Mouse (Mus musculus): ENCODE measurements around the gene Fam131c. TPM values are rescaled to one million over a fixed set of nuclear protein-coding genes. Genes with fewer than 3 reads are reported as not detected.
A peak's percentile ranks its signal among the peaks of the same experiment; 100 is the strongest.

The Fam131c gene
- polyA plus RNA-seq, 1 experiment from 2014 or later: 42.5 TPM

GRCm38 (mm10) chr4:141419398-141420191 lies 51.6 kb downstream of the Fam131c start:
- Histone ChIP-seq H3K9me3 (no peaks in the 10 kb centered on the region), H3K9ac (no peak overlapping the region), H3K36me3 (no peaks in the 10 kb centered on the region), H3K27me3 (0 out of 2 replicates have a peak, but pooled peaks cover 3% of the 10 kb centered on the region), H3K4me3 (no peak overlapping the region), H3K4me1 (replicated peaks) (0 out of 2 replicates have a peak, but pooled peaks cover 4% of the 10 kb centered on the region), H3K27ac (replicated peaks) (no peak overlapping the region), H3K4me2 (no peak overlapping the region)
- ATAC-seq (ENCODE audit: low FRiP score, low read depth): no peak
- WGBS: 69% methylated on average over 27 of the region's 27 CpGs

GRCm38 (mm10) chr4:141420192-141420829 lies 52.3 kb downstream of the Fam131c start, which contains the start of gene Hspb7:
Gene Hspb7, plus strand, starts transcription at chr4:141420779.
- Histone ChIP-seq H3K27me3 (0 out of 2 replicates have a peak, but pooled peaks cover 6% of the 10 kb centered on the region), H3K9me3 (no peaks in the 10 kb centered on the region), H3K27ac (replicated peaks) (no peak within 1 kb of the TSS), H3K36me3 (no peaks in the 10 kb centered on the region), H3K4me2 (no peak within 1 kb of the TSS), H3K4me3 (no peak within 1 kb of the TSS), H3K4me1 (replicated peaks) (peaks cover 10% of the 10 kb centered on the region), H3K9ac (no peak within 1 kb of the TSS)
- WGBS: 65% methylated on average over 9 of the region's 9 CpGs
- no peak for ATAC-seq (ENCODE audit: low FRiP score, low read depth)

DNA sequence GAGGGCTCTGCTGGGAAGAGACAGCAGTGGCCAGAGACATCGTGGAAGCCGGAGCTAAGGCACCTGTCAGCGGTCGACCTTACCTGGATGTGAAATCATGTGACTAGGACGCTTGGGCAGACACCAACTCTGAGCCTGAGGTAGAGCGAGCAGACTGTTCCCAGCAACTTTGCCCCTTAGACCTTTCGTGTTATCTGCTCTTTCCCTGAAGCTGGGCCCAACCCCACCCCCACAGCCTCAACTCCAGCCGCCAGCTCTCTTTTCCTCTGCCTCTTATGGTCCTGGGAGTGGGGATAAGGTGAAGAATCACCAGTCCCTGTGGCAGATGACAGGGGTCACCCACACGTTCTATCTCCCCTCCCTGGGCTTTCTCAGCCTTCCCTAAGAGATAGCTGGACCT lies 52.9 kb downstream of the Fam131c start:
- Histone ChIP-seq H3K4me1 (replicated peaks) (peaks cover 15% of the 10 kb centered on the region), H3K4me3 (no peak overlapping the region), H3K9me3 (no peaks in the 10 kb centered on the region), H3K27ac (replicated peaks) (no peak overlapping the region), H3K9ac (no peak overlapping the region), H3K27me3 (0 out of 2 replicates have a peak, but pooled peaks cover 6% of the 10 kb centered on the region), H3K36me3 (no peaks in the 10 kb centered on the region), H3K4me2 (no peak overlapping the region)
- 60% methylated on average over 9 of the region's 9 CpGs for WGBS
- ATAC-seq (ENCODE audit: low FRiP score, low read depth): no peak

DNA sequence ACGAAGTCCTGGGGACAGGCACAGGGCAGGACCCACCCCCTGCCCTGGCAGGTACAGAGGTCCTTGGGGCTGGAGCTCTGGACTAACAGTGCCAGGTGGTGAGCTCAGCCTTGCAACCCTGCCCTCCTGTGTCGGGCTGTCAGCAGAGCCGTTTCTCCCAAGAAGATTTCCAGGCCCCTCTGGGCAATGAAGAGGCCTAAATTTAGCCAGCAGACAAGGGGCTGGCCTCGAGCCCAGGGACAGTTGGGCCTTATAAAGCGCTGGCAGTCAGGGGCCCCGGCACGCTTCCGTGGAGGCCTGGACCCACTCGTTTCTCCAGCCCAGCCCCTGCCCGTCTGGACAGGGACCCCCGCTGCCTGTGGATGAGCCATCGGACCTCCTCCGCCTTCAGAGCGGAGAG lies 53.4 kb downstream of the Fam131c start:
- 62% methylated on average over 14 of the region's 14 CpGs for WGBS
- Histone ChIP-seq H3K4me1 (replicated peaks) (peaks cover 17% of the 10 kb centered on the region), H3K9ac (no peak overlapping the region), H3K4me2 (no peak overlapping the region), H3K4me3 (no peak overlapping the region), H3K9me3 (no peaks in the 10 kb centered on the region), H3K27me3 (0 out of 2 replicates have a peak, but pooled peaks cover 6% of the 10 kb centered on the region), H3K27ac (replicated peaks) (no peak overlapping the region), H3K36me3 (no peaks in the 10 kb centered on the region)
- ATAC-seq (ENCODE audit: low FRiP score, low read depth): no peak

GRCm38 (mm10) chr4:141422841-141423240 lies 54.8 kb downstream of the Fam131c start:
- 87% methylated on average over 5 of the region's 5 CpGs for WGBS
- H3K27me3 ChIP-seq: 0 out of 2 replicates have a peak, but pooled peaks cover 6% of the 10 kb centered on the region
- ATAC-seq (ENCODE audit: low FRiP score, low read depth): no peak

GRCm38 (mm10) chr4:141423288-141423687 lies 55.3 kb downstream of the Fam131c start:
- Histone ChIP-seq H3K27me3 (0 out of 2 replicates have a peak, but pooled peaks cover 6% of the 10 kb centered on the region), H3K9me3 (no peaks in the 10 kb centered on the region), H3K27ac (replicated peaks) (no peak overlapping the region), H3K36me3 (no peaks in the 10 kb centered on the region), H3K4me3 (no peak overlapping the region), H3K4me2 (no peak overlapping the region), H3K4me1 (replicated peaks) (peaks cover 17% of the 10 kb centered on the region), H3K9ac (no peak overlapping the region)
- WGBS: 84% methylated on average over 5 of the region's 5 CpGs
- ATAC-seq (ENCODE audit: low FRiP score, low read depth): no peak

More at GRCm38 (mm10) chr4:141422841-141423240, 54.8 kb downstream of the Fam131c start:
- H3K9ac ChIP-seq: no peak overlapping the region
- peaks cover 17% of the 10 kb centered on the region for H3K4me1 ChIP-seq (replicated peaks)
- no peak overlapping the region for H3K4me3 ChIP-seq
- no peak overlapping the region for H3K4me2 ChIP-seq
- no peak overlapping the region for H3K27ac ChIP-seq (replicated peaks)
- no peaks in the 10 kb centered on the region for H3K36me3 ChIP-seq
- H3K9me3 ChIP-seq: no peaks in the 10 kb centered on the region

- no peak overlapping the region for H3K9ac ChIP-seq
- H3K27ac ChIP-seq (replicated peaks): no peak overlapping the region
- no peaks in the 10 kb centered on the region for H3K36me3 ChIP-seq
- 87% methylated on average over 13 of the region's 13 CpGs for WGBS
- ATAC-seq (ENCODE audit: low FRiP score, low read depth): no peak
- no peak overlapping the region for H3K4me2 ChIP-seq
- H3K4me3 ChIP-seq: no peak overlapping the region
- 0 out of 2 replicates have a peak, but pooled peaks cover 6% of the 10 kb centered on the region for H3K27me3 ChIP-seq
- H3K4me1 ChIP-seq (replicated peaks): peaks cover 17% of the 10 kb centered on the region
- no peaks in the 10 kb centered on the region for H3K9me3 ChIP-seq
Observed at GRCm38 (mm10) chr4:141423691-141424431, 55.8 kb downstream of the Fam131c start.

DNA sequence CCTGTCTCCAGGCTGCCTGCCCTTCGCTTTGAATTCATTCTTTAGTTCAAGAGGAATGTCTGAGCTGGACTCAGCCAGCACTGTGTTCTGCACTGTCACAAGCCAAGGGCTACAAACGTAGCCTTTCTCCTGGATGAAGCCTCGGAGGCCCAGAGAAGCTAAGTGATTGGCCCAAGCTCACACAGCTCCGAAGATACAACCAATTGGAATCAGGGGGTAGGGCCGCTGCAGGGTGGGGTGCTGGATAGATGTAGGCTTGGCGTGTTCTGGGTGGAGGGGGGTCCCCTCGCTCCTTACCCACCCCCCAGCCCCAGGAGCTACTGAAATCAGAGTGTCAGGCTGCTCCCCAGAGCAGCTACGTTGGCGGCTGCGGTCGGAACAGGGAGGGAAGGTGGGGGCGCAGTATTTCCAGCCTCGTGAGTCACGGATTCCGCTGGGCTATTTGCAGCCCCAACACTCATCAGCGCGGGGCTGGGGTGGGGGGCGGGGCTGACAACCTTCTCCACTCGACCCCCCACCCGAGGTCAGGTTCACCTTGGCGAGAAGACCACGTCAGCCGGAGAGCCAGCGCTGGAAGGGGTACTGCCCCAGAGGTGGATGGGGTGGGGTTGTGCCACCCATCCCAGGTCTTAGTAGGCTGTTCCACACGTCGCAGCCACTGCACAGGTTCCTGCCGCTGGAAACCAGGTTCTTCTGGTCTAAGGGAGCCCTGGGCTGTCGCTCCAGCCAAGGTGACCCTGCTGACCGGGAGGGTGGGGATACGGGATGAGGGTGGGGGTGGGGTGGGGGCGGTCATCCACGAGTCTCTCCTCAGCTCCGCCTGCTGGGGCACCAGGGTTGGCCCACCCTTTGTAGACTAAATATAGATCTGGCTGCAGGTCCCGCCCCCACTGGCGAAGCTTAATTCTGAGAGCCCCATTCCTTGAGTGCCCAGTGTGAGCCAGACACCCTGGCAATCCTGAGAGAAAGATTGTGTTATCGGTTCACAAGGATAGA lies 57.8 kb downstream of the Fam131c start:
- peak; percentile 94 for ATAC-seq (ENCODE audit: low FRiP score, low read depth)
- Histone ChIP-seq H3K27me3 (0 out of 2 replicates have a peak, but pooled peaks cover 6% of the 10 kb centered on the region), H3K4me3 (peak overlapping the region; percentile 47), H3K9me3 (no peaks in the 10 kb centered on the region), H3K4me2 (peak overlapping the region; percentile 80), H3K36me3 (no peaks in the 10 kb centered on the region), H3K27ac (replicated peaks) (peak overlapping the region; percentile 66), H3K4me1 (replicated peaks) (peaks cover 17% of the 10 kb centered on the region), H3K9ac (peak overlapping the region; percentile 59)
- 3% methylated on average over 36 of the region's 36 CpGs for WGBS

- no peak for ATAC-seq (ENCODE audit: low FRiP score, low read depth)
- Histone ChIP-seq H3K4me1 (replicated peaks) (peaks cover 12% of the 10 kb centered on the region), H3K4me2 (peak overlapping the region; percentile 80), H3K4me3 (0 out of 2 replicates have a peak overlapping the region, but pooled peaks have one; percentile 47), H3K27ac (replicated peaks) (0 out of 2 replicates have a peak overlapping the region, but pooled peaks have one; percentile 19), H3K9me3 (no peaks in the 10 kb centered on the region), H3K27me3 (0 out of 2 replicates have a peak, but pooled peaks cover 6% of the 10 kb centered on the region), H3K36me3 (no peaks in the 10 kb centered on the region), H3K9ac (no peak overlapping the region)
- WGBS: 82% methylated on average over 10 of the region's 10 CpGs
Observed at GRCm38 (mm10) chr4:141426796-141427745, 59.1 kb downstream of the Fam131c start.

GRCm38 (mm10) chr4:141427921-141428320 lies 59.9 kb downstream of the Fam131c start:
- H3K9me3 ChIP-seq: no peaks in the 10 kb centered on the region
- H3K27ac ChIP-seq (replicated peaks): no peak overlapping the region
- H3K4me1 ChIP-seq (replicated peaks): peaks cover 12% of the 10 kb centered on the region
- WGBS: 88% methylated on average over 13 of the region's 13 CpGs
- no peak overlapping the region for H3K4me2 ChIP-seq
- no peak overlapping the region for H3K9ac ChIP-seq
- H3K27me3 ChIP-seq: 0 out of 2 replicates have a peak, but pooled peaks cover 6% of the 10 kb centered on the region
- no peaks in the 10 kb centered on the region for H3K36me3 ChIP-seq
- ATAC-seq (ENCODE audit: low FRiP score, low read depth): no peak
- no peak overlapping the region for H3K4me3 ChIP-seq
